In genomic region chr12:69461888-69462840, GRCm38 (mm10) we compare ENCODE assay signal across 7 mouse cellular contexts.
A peak's percentile ranks its signal among the peaks of the same experiment; 100 is the strongest.
DNase-seq lines count a peak whose midpoint lies in the region; ATAC-seq and TF ChIP-seq lines count a peak whose summit lies in the region.

No protein-coding gene starts in this region.

- peak overlapping the region; percentile 26 to 59 for H3K4me3 ChIP-seq in ES-E14 (ENCODE audit: insufficient read depth in 1 of 2, low read depth in 1 of 2, low read length in 2 of 2, poor library complexity in 1 of 2, severe bottlenecking in 1 of 2)
- H3K4me3 ChIP-seq in bone marrow, adult 2 months (replicated peaks; ENCODE audit: control insufficient read depth, low read depth, low read length) = peak overlapping the region; percentile 78
- H3K4me3 ChIP-seq in hindbrain, embryonic 16.5 days (ENCODE audit: low read length) = peak overlapping the region; percentile 37
- H3K4me3 ChIP-seq in liver, embryonic 11.5 days (ENCODE audit: low read depth, low read length) = peak overlapping the region; percentile 48
- H3K4me3 ChIP-seq in midbrain, postnatal 0 days (ENCODE audit: low read depth, low read length) = peak overlapping the region; percentile 34

- peaks cover 0 to 5% of the 10 kb centered on the region in 2 experiments; a peak in 2 of 4 replicates for H3K4me1 ChIP-seq in ES-E14 (ENCODE audit: control insufficient read depth in 2 of 2, insufficient read depth in 2 of 2, low read length in 2 of 2, poor library complexity in 1 of 2)
- H3K4me1 ChIP-seq in bone marrow, adult 2 months (ENCODE audit: control insufficient read depth, insufficient read depth, low read length) = peaks cover 3% of the 10 kb centered on the region; the same call in 1 of the 2 replicates
- H3K4me1 ChIP-seq in hindbrain, embryonic 16.5 days (ENCODE audit: control insufficient read depth, insufficient read depth, low read depth, low read length) = peaks cover 11% of the 10 kb centered on the region
- peaks cover 3% of the 10 kb centered on the region for H3K4me1 ChIP-seq in liver, embryonic 11.5 days (replicated peaks; ENCODE audit: control insufficient read depth, insufficient read depth, low read length)
- 0 out of 2 replicates have a peak, but pooled peaks cover 8% of the 10 kb centered on the region for H3K4me1 ChIP-seq in midbrain, postnatal 0 days (ENCODE audit: insufficient read depth, low read length)

- peak overlapping the region; percentile 55 for H3K4me2 ChIP-seq in hindbrain, embryonic 16.5 days (ENCODE audit: low read length)
- H3K4me2 ChIP-seq in liver, embryonic 11.5 days = peak overlapping the region; percentile 77
- peak overlapping the region; percentile 53 for H3K4me2 ChIP-seq in midbrain, postnatal 0 days (ENCODE audit: low read depth, low read length, poor library complexity, severe bottlenecking)

- peak overlapping the region; percentile 65 for H3K9ac ChIP-seq in ES-E14 (ENCODE audit: insufficient read depth, low read depth, low read length, poor library complexity, severe bottlenecking)
- H3K9ac ChIP-seq in hindbrain, embryonic 16.5 days (ENCODE audit: low read depth, low read length) = peak overlapping the region; percentile 47
- H3K9ac ChIP-seq in liver, embryonic 11.5 days (ENCODE audit: low read depth, low read length) = peak overlapping the region; percentile 57
- H3K9ac ChIP-seq in midbrain, postnatal 0 days (replicated peaks; ENCODE audit: low read length, poor library complexity, severe bottlenecking) = peak overlapping the region; percentile 33

- ATAC-seq in hindbrain, embryonic 16.5 days = peak; percentile 74
- ATAC-seq in liver, embryonic 11.5 days (replicated peaks; ENCODE audit: low FRiP score) = no peak
- ATAC-seq in midbrain, postnatal 0 days (ENCODE audit: low FRiP score) = peak; percentile 70

- in situ Hi-C loops in ES-E14 (cut with MboI; ENCODE audit: low sequenced_read_pairs in 2 of 2, unreplicated experiment in 2 of 2) = no loop called here

- 0 out of 2 replicates have a peak, but pooled peaks have one; percentile 25 for TF ChIP-seq POLR2A in bone marrow, adult 2 months (IDR thresholded peaks at IDR 0.05; ENCODE audit: borderline replicate concordance, control insufficient read depth, low read depth, low read length)

- WGBS in bone marrow, adult 2 months = 19% methylated on average over 30 of the region's 30 CpGs
- WGBS in hindbrain, embryonic 16.5 days = 7% methylated on average over 30 of the region's 30 CpGs
- WGBS in liver, embryonic 11.5 days = 32% methylated on average over 30 of the region's 30 CpGs
- 18% methylated on average over 30 of the region's 30 CpGs for WGBS in midbrain, postnatal 0 days

- no peaks in the 10 kb centered on the region for H3K27me3 ChIP-seq in hindbrain, embryonic 16.5 days (replicated peaks; ENCODE audit: control insufficient read depth, insufficient read depth, low read length)
- H3K27me3 ChIP-seq in liver, embryonic 11.5 days (replicated peaks; ENCODE audit: control insufficient read depth, insufficient read depth, low read length) = no peaks in the 10 kb centered on the region
- H3K27me3 ChIP-seq in midbrain, postnatal 0 days (ENCODE audit: insufficient read depth, low read length) = no peaks in the 10 kb centered on the region

- TF ChIP-seq CTCF in bone marrow, adult 2 months (IDR thresholded peaks at IDR 0.05; ENCODE audit: control insufficient read depth, insufficient read depth, low read length) = no peak
- TF ChIP-seq CTCF in midbrain, postnatal 0 days (IDR thresholded peaks at IDR 0.05) = no peak

- H3K27ac ChIP-seq in ES-E14 (ENCODE audit: insufficient read depth, low read depth, low read length, poor library complexity, severe bottlenecking) = no peak overlapping the region
- peak overlapping the region; percentile 67 for H3K27ac ChIP-seq in bone marrow, adult 2 months (ENCODE audit: control insufficient read depth, insufficient read depth, low read depth, low read length, poor library complexity)
- H3K27ac ChIP-seq in hindbrain, embryonic 16.5 days (ENCODE audit: low read depth, low read length) = peak overlapping the region; percentile 68
- H3K27ac ChIP-seq in liver, embryonic 11.5 days (ENCODE audit: low read depth, low read length) = no peak overlapping the region
- peak overlapping the region; percentile 34; the same call in 1 of the 2 replicates for H3K27ac ChIP-seq in midbrain, postnatal 0 days (ENCODE audit: low read depth, low read length)

- no peaks in the 10 kb centered on the region for H3K36me3 ChIP-seq in ES-E14 (ENCODE audit: control insufficient read depth, insufficient read depth, low read length, poor library complexity, severe bottlenecking)
- no peaks in the 10 kb centered on the region for H3K36me3 ChIP-seq in hindbrain, embryonic 16.5 days (ENCODE audit: control insufficient read depth, insufficient read depth, low read length)
- H3K36me3 ChIP-seq in liver, embryonic 11.5 days (ENCODE audit: control insufficient read depth, insufficient read depth, low read length) = no peaks in the 10 kb centered on the region
- no peaks in the 10 kb centered on the region for H3K36me3 ChIP-seq in midbrain, postnatal 0 days (ENCODE audit: insufficient read depth, low read length)

- DNase-seq in ES-E14 (ENCODE audit: low read depth, low spot score) = no peak
- DNase-seq in forelimb bud, embryonic 11.5 days (ENCODE audit: low read depth, low spot score) = peak; percentile 70
- no peak for DNase-seq in liver, embryonic 11.5 days (ENCODE audit: low spot score)
- DNase-seq in midbrain, postnatal 0 days (ENCODE audit: low spot score) = peak; percentile 65
- DNase-seq in testis, postnatal 10 days (ENCODE audit: low spot score) = peak; percentile 66

- H3K9me3 ChIP-seq in ES-E14 (ENCODE audit: control insufficient read depth, insufficient read depth, low read depth, low read length) = no peaks in the 10 kb centered on the region
- no peaks in the 10 kb centered on the region for H3K9me3 ChIP-seq in hindbrain, embryonic 16.5 days (ENCODE audit: control insufficient read depth, low read length)
- no peaks in the 10 kb centered on the region for H3K9me3 ChIP-seq in liver, embryonic 11.5 days (ENCODE audit: control insufficient read depth, low read length)
- no peaks in the 10 kb centered on the region for H3K9me3 ChIP-seq in midbrain, postnatal 0 days (ENCODE audit: low read length)

TF ChIP-seq in ES-E14, 5 proteins besides CTCF, POLR2A, EP300 and RAD21:
- TF ChIP-seq ZC3H11A (IDR thresholded peaks at IDR 0.05; ENCODE audit: borderline replicate concordance, low read depth, low read length) (no peak), CHD2 (IDR thresholded peaks at IDR 0.05; ENCODE audit: low read depth, low read length) (no peak), HCFC1 (IDR thresholded peaks at IDR 0.05; ENCODE audit: borderline replicate concordance, insufficient read depth, low read length) (no peak), ZNF384 (IDR thresholded peaks at IDR 0.05; ENCODE audit: low read depth, low read length) (no peak), MAFK (IDR thresholded peaks at IDR 0.05; ENCODE audit: insufficient read depth, low read depth, low read length) (no peak)

Comparison
In these comparisons a context has a peak if more than half of its experiments do, and no peak if none do; other contexts are left out.
1. DNase-seq: peak in forelimb bud, embryonic 11.5 days (single experiment), midbrain, postnatal 0 days (single experiment) and testis, postnatal 10 days (single experiment); none in ES-E14 (single experiment) and liver, embryonic 11.5 days (single experiment).
2. H3K27ac ChIP-seq: peak in bone marrow, adult 2 months (single experiment), hindbrain, embryonic 16.5 days (single experiment) and midbrain, postnatal 0 days (single experiment); none in ES-E14 (single experiment) and liver, embryonic 11.5 days (single experiment).
3. Peak in every context shown above with its lines, with median percentiles within 50 percentile points of each other: H3K4me3 ChIP-seq, H3K9ac ChIP-seq and H3K4me2 ChIP-seq.